8 mouse cellular contexts compared by ENCODE assay signal in the genomic region with DNA sequence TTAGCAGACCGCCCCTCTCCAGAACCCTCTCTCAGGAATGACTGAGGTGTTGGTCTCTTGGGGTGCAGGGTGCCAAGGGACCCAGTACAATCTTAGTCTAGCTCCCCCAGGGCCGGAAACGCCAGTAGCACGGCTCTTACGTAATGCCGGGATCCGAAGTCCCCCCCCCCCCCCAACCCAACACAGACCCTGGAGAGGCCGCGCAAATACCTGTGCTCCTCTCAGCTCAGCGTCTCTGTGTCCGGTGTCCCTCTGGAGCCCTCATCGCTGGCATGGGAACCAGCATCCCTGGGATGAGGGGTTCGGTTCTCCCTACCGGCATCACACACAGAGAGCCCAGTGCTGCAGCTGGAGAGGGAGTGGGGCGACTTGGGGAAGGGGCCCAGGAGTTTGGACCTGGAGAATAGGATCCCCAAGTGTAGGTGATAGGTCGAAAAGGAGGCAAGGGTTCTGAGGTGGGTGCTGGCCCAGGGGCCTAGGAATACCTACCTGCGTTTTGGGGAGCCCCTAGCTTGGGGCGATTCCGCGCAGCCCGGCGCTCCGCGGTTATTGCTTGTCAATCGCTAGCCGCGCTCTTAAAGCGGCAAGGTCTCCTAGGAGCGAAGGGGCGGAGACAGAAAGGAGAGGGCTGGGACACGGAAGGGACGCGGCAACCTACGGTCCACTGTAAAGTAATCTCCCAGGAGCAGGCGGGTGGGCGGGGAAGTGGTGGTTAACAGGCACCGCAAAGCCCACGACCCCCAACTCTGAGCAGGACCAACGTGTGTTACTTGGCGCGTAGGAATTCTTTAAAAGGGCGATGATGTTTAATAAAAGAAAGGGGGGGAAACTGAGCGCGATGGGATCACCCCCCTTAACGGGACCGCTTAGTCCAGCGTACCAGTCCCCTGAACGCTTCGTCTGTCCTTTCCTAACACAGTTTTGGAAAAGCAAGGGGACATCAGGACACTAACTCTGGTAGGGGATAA. TPM values are rescaled to one million over a fixed set of nuclear protein-coding genes. Genes with fewer than 3 reads are reported as not detected.
DNase-seq lines count a peak whose midpoint lies in the region; ATAC-seq and TF ChIP-seq lines count a peak whose summit lies in the region.

A gene (minus strand): TSS at position 585 of the 968 bp plus-strand sequence.

- peak; percentile 14; the same call in 1 of the 2 replicates for ATAC-seq in heart, embryonic 14.5 days (ENCODE audit: insufficient number of reproducible peaks, insufficient read depth, low FRiP score, low read depth)
- ATAC-seq in liver, embryonic 15.5 days (ENCODE audit: insufficient read depth): peak; percentile 83
- peak; percentile 59 for ATAC-seq in neural tube, embryonic 12.5 days (ENCODE audit: low FRiP score, low read depth)

- TF ChIP-seq RAD21 in MEL (IDR thresholded peaks at IDR 0.05; ENCODE audit: low read depth, low read length): no peak

- peak; percentile 17 to 76; a peak in 3 of 4 replicates for TF ChIP-seq EP300 in MEL (IDR thresholded peaks at IDR 0.05; ENCODE audit: low read depth in 1 of 2, low read length in 2 of 2)

- peak; percentile 55 to 56; a peak in 2 of 4 replicates for TF ChIP-seq POLR2A in MEL (IDR thresholded peaks at IDR 0.05; ENCODE audit: control insufficient read depth in 1 of 2, insufficient read depth in 1 of 2, low read depth in 1 of 2, low read length in 2 of 2, poor library complexity in 1 of 2)

- no peaks in the 10 kb centered on the region for H3K27me3 ChIP-seq in MEL (ENCODE audit: control insufficient read depth in 1 of 2, insufficient read depth in 2 of 2, low read length in 2 of 2)
- 0 out of 2 replicates have a peak, but pooled peaks cover 15% of the 10 kb centered on the region for H3K27me3 ChIP-seq in forebrain, embryonic 10.5 days (ENCODE audit: poor library complexity, severe bottlenecking)
- H3K27me3 ChIP-seq in heart, embryonic 14.5 days (ENCODE audit: control insufficient read depth, insufficient read depth, low read length): no peaks in the 10 kb centered on the region
- H3K27me3 ChIP-seq in liver, embryonic 15.5 days: no peaks in the 10 kb centered on the region
- H3K27me3 ChIP-seq in neural tube, embryonic 12.5 days (replicated peaks): no peaks in the 10 kb centered on the region

- peak within 1 kb of the TSS; percentile 92 for H3K27ac ChIP-seq in MEL (ENCODE audit: control insufficient read depth, low read depth, low read length)
- peak within 1 kb of the TSS; percentile 94 for H3K27ac ChIP-seq in forebrain, embryonic 10.5 days
- H3K27ac ChIP-seq in heart, embryonic 14.5 days (replicated peaks in 1 of 2; ENCODE audit: control insufficient read depth in 1 of 2, insufficient read depth in 1 of 2, low read depth in 2 of 2, low read length in 2 of 2): peak within 1 kb of the TSS; percentile 82 to 85
- H3K27ac ChIP-seq in liver, embryonic 15.5 days (replicated peaks): peak within 1 kb of the TSS; percentile 95
- H3K27ac ChIP-seq in neural tube, embryonic 12.5 days: peak within 1 kb of the TSS; percentile 84

- peak within 1 kb of the TSS; percentile 57 to 75 for H3K4me3 ChIP-seq in MEL (ENCODE audit: control insufficient read depth in 1 of 2, insufficient read depth in 1 of 2, low read depth in 2 of 2, low read length in 2 of 2)
- peak within 1 kb of the TSS; percentile 79 for H3K4me3 ChIP-seq in forebrain, embryonic 10.5 days
- H3K4me3 ChIP-seq in heart, embryonic 14.5 days (ENCODE audit: control insufficient read depth in 1 of 2, insufficient read depth in 1 of 2, low read depth in 1 of 2, low read length in 2 of 2): peak within 1 kb of the TSS; percentile 58 to 73
- H3K4me3 ChIP-seq in liver, embryonic 15.5 days (replicated peaks): peak within 1 kb of the TSS; percentile 68
- H3K4me3 ChIP-seq in neural tube, embryonic 12.5 days: peak within 1 kb of the TSS; percentile 70

- no peak for TF ChIP-seq CTCF in MEL (IDR thresholded peaks at IDR 0.05 in 2 of 3, conservative IDR thresholded peaks at IDR 0.05 in 1 of 3; ENCODE audit: control insufficient read depth in 1 of 3, insufficient read depth in 1 of 3, low read depth in 2 of 3, low read length in 3 of 3, poor library complexity in 1 of 3, severe bottlenecking in 1 of 3)

- WGBS in forebrain, embryonic 10.5 days: under 1% methylated on average over 49 of the region's 49 CpGs
- under 1% methylated on average over 49 of the region's 49 CpGs for WGBS in heart, embryonic 14.5 days
- under 1% methylated on average over 49 of the region's 49 CpGs for WGBS in liver, embryonic 15.5 days (ENCODE audit: insufficient replicate concordance)
- WGBS in neural tube, embryonic 12.5 days: under 1% methylated on average over 49 of the region's 49 CpGs

- peaks cover 5 to 12% of the 10 kb centered on the region in 2 experiments; a peak in 3 of 4 replicates for H3K4me1 ChIP-seq in MEL (ENCODE audit: control insufficient read depth in 1 of 2, insufficient read depth in 2 of 2, low read length in 2 of 2)
- H3K4me1 ChIP-seq in forebrain, embryonic 10.5 days: peaks cover 60% of the 10 kb centered on the region
- H3K4me1 ChIP-seq in heart, embryonic 14.5 days (ENCODE audit: control insufficient read depth in 2 of 2, insufficient read depth in 2 of 2, low read length in 2 of 2): peaks cover 5 to 10% of the 10 kb centered on the region in 2 experiments
- H3K4me1 ChIP-seq in liver, embryonic 15.5 days (replicated peaks): peaks cover 41% of the 10 kb centered on the region
- H3K4me1 ChIP-seq in neural tube, embryonic 12.5 days: peaks cover 32% of the 10 kb centered on the region

- H3K9ac ChIP-seq in MEL (ENCODE audit: control insufficient read depth, low read depth, low read length, poor library complexity, severe bottlenecking): peak within 1 kb of the TSS; percentile 76
- H3K9ac ChIP-seq in heart, embryonic 14.5 days (ENCODE audit: low read length): peak within 1 kb of the TSS; percentile 68
- H3K9ac ChIP-seq in liver, embryonic 15.5 days: peak within 1 kb of the TSS; percentile 77
- H3K9ac ChIP-seq in neural tube, embryonic 12.5 days: peak within 1 kb of the TSS; percentile 73

- H3K4me2 ChIP-seq in heart, embryonic 14.5 days (ENCODE audit: low read length): peak within 1 kb of the TSS; percentile 96
- H3K4me2 ChIP-seq in liver, embryonic 15.5 days: peak within 1 kb of the TSS; percentile 94
- peak within 1 kb of the TSS; percentile 77 for H3K4me2 ChIP-seq in neural tube, embryonic 12.5 days (replicated peaks)

- H3K36me3 ChIP-seq in MEL (ENCODE audit: control insufficient read depth in 1 of 2, insufficient read depth in 2 of 2, low read length in 2 of 2): peaks cover 0 to 10% of the 10 kb centered on the region in 2 experiments; a peak in 2 of 4 replicates
- peaks cover 18% of the 10 kb centered on the region for H3K36me3 ChIP-seq in forebrain, embryonic 10.5 days (replicated peaks)
- no peaks in the 10 kb centered on the region for H3K36me3 ChIP-seq in heart, embryonic 14.5 days (ENCODE audit: control insufficient read depth, insufficient read depth, low read length)
- peaks cover 15% of the 10 kb centered on the region for H3K36me3 ChIP-seq in liver, embryonic 15.5 days (replicated peaks)
- H3K36me3 ChIP-seq in neural tube, embryonic 12.5 days: peaks cover 4% of the 10 kb centered on the region; the same call in 1 of the 2 replicates

- no peaks in the 10 kb centered on the region for H3K9me3 ChIP-seq in MEL (replicated peaks; ENCODE audit: insufficient read depth, low read length)
- H3K9me3 ChIP-seq in forebrain, embryonic 10.5 days: peaks cover 7% of the 10 kb centered on the region; the same call in 1 of the 2 replicates
- no peaks in the 10 kb centered on the region for H3K9me3 ChIP-seq in heart, embryonic 14.5 days (ENCODE audit: control insufficient read depth, low read length)
- H3K9me3 ChIP-seq in liver, embryonic 15.5 days (replicated peaks): no peaks in the 10 kb centered on the region
- no peaks in the 10 kb centered on the region for H3K9me3 ChIP-seq in neural tube, embryonic 12.5 days

- peaks cover 2% of the 10 kb centered on the region; the same call in 1 of the 2 replicates for H3K79me2 ChIP-seq in MEL (ENCODE audit: control insufficient read depth, insufficient read depth, low read length, poor library complexity)

- peak; percentile 98 for DNase-seq in MEL (ENCODE audit: low read depth, low spot score)
- peak; percentile 86 for DNase-seq in c-Kit-positive CD71-positive TER-119-negative erythroid progenitor cells, embryonic 14.5 days (ENCODE audit: low read depth)
- peak; percentile 85 for DNase-seq in forebrain, embryonic 10.5 days (ENCODE audit: extremely low spot score, low spot score)
- DNase-seq in kidney, postnatal 10 days: peak; percentile 79
- DNase-seq in testis, postnatal 10 days (ENCODE audit: low spot score): peak; percentile 66

TF ChIP-seq in MEL, 35 proteins besides CTCF, POLR2A, EP300 and RAD21 (continues in another document):
- TF ChIP-seq BHLHE40 (IDR thresholded peaks at IDR 0.05; ENCODE audit: borderline replicate concordance, low read depth, low read length) (no peak), MAFK (IDR thresholded peaks at IDR 0.05; ENCODE audit: borderline replicate concordance, low read depth, low read length) (no peak), ZKSCAN1 (IDR thresholded peaks at IDR 0.05; ENCODE audit: low read depth, low read length) (no peak), GATA1 (IDR thresholded peaks at IDR 0.05; ENCODE audit: low read depth, low read length) (peak; percentile 24; the same call in 1 of the 2 replicates), MEF2A (IDR thresholded peaks at IDR 0.05; ENCODE audit: extremely low read depth, insufficient replicate concordance, low read depth, low read length, poor library complexity, severe bottlenecking) (no peak), ZC3H11A (IDR thresholded peaks at IDR 0.05; ENCODE audit: low read depth, low read length) (no peak), ELF1 (IDR thresholded peaks at IDR 0.05; ENCODE audit: low read depth, low read length) (peak; percentile 68; the same call in 1 of the 2 replicates), CHD1 (IDR thresholded peaks at IDR 0.05; ENCODE audit: low read depth, low read length) (no peak), MXI1 (IDR thresholded peaks at IDR 0.05; ENCODE audit: low read depth, low read length) (peak; percentile 48; the same call in 1 of the 2 replicates), NELFE (IDR thresholded peaks at IDR 0.05; ENCODE audit: low read depth, low read length) (peak; percentile 43; the same call in 1 of the 2 replicates), SIN3A (IDR thresholded peaks at IDR 0.05; ENCODE audit: low read length) (peak; percentile 85), ETS1 (IDR thresholded peaks at IDR 0.05; ENCODE audit: low read depth, low read length) (peak; percentile 51; the same call in 1 of the 2 replicates)

RNA-seq across cellular contexts. Expression of the gene that starts here (rescaled TPM):
- 2.9 and 4.6 TPM in 2 replicates for total RNA-seq in MEL (2012; rRNA removed)
- 10 to 100 TPM in 1 of 2 experiments, not detected in 1; 16.3 TPM for polyA plus RNA-seq in MEL (2012; ENCODE audit: insufficient read depth in 1 of 2, insufficient read length in 2 of 2, low read depth in 1 of 2, low replicate concordance in 2 of 2, missing spikeins in 1 of 2)
- polyA plus RNA-seq in forebrain, embryonic 10.5 days (2016; fragmentation: Nextera tagmentation; extraction: Ambion mirVana): 15.7 and 16.2 TPM in 2 replicates
- polyA plus RNA-seq in heart, embryonic 14.5 days (2014; fragmentation: Nextera tagmentation; extraction: Ambion mirVana): 6.0 and 6.8 TPM in 2 replicates
- polyA plus RNA-seq in liver, embryonic 15.5 days (2015; fragmentation: Nextera tagmentation; extraction: Ambion mirVana): 11.5 and 13.3 TPM in 2 replicates
- 23.9 and 25.4 TPM in 2 replicates for polyA plus RNA-seq in neural tube, embryonic 12.5 days (2016; fragmentation: Nextera tagmentation; extraction: Ambion mirVana)

Comparison
In these comparisons a context has a peak if more than half of its experiments do, and no peak if none do; other contexts are left out.
1. Peak in every context shown above with its lines: DNase-seq, ATAC-seq, H3K4me3 ChIP-seq and H3K27ac ChIP-seq.
2. ATAC-seq: peak in every context shown above with its lines; median percentile 83 in liver, embryonic 15.5 days; 59 in neural tube, embryonic 12.5 days; 14 in heart, embryonic 14.5 days.